Mouse (Mus musculus) NIH3T3 (cell line): ENCODE data around the gene Tfip11.

Experiments used
- DNase-seq: peaks from one replicate; pipeline ENCODE4 v3.0.0-alpha.2; 2012; ENCODE audit warnings: low read depth

Gene Tfip11

DNA sequence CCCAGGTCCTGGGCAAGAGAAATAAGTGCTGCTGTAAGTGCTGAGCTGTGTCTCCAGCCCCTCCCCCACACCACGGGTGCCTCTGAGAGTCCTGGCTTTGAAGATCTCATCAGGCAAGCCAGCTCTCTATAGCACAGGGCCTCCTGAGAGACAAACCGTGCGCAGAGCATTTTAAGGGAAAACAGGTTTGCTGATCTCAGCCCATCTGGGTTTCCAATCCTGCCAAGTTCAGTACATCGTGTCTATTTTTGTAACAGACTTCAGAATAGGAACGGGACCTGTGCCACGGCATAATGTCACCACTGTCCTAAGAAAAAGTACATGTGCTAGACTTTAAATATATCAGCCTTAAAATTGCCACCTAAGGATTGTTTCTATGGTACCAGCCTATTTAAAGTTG is 5.2 kb upstream of the Tfip11 start:
- DNase-seq: peak; percentile 59

- DNase-seq: peak; percentile 66
These were observed 4.8 kb upstream of the Tfip11 start for GRCm38 (mm10) chr5:112321376-112321775.

- DNase-seq: no peak
These were observed 2.9 kb upstream of the Tfip11 start for GRCm38 (mm10) chr5:112323246-112323645.

DNA sequence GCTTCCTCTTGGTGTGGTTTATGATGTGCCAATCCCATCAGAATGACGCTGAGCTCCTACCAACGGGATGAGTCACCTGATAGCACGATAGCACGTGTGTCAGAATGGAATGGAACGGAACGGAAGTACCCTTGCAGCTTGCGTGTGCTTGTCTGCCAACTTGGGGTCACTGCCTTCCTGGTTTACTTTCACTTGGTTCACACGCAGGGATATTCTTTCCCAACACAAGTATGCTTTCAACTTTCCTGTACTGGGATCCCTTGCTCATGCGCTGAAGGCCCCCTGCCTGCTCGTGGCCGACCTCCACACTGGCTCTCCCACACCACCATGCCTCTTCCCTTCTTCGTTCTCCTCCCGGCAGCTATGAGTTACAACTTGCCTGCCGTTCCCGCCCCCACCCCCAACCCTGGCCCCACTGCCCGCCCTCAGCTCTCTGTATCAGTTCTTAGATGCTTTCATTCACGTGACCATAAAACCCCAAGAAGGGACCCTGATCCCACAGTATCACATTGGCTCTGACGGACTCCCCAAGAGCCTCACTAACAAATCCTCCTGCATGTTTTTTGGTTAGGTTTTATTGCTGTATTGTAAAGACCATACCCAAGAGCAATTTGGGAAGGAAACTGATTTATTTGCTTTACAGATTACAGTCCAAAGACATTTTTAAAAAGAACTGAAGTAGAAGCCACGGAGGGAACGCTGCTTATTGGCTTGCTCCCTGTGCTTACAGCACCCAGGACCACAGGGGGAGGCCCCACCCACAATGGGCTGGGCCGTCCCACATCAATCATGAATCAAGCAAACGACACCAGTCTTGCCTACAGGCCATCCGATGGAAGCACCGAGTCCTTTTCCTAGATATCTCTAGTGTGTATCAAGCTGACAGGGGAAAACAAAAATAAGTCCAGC is 1.3 kb upstream of the Tfip11 start:
- peak; percentile 88 for DNase-seq

- no peak for DNase-seq
These were observed 370 bp downstream of the Tfip11 start for GRCm38 (mm10) chr5:112326446-112327009.

DNA sequence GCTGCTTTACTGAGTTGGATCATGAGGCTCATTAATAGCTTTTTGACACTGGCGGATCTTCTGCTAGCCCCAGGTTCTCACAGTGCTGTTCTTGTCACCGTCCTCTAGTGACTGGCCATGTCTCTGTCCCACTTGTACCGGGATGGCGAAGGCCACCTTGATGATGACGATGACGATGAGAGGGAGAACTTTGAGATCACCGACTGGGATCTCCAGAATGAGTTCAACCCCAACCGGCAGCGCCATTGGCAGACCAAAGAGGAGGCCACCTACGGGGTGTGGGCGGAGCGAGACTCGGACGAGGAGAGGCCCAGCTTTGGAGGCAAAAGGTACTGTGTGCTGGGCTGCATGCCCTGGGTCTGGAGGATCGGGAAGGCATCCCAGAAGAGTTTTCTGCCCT is 1.7 kb downstream of the Tfip11 start:
- DNase-seq: no peak

GRCm38 (mm10) chr5:112329805-112330564 is 3.8 kb downstream of the Tfip11 start:
- no peak for DNase-seq

GRCm38 (mm10) chr5:112335473-112335872 is 9.3 kb downstream of the Tfip11 start:
- DNase-seq: peak; percentile 72

- no peak for DNase-seq
These were observed 10.8 kb downstream of the Tfip11 start for GRCm38 (mm10) chr5:112337004-112337403.

- peak; percentile 34 for DNase-seq
These were observed 13.1 kb downstream of the Tfip11 start for GRCm38 (mm10) chr5:112339215-112339614.

DNA sequence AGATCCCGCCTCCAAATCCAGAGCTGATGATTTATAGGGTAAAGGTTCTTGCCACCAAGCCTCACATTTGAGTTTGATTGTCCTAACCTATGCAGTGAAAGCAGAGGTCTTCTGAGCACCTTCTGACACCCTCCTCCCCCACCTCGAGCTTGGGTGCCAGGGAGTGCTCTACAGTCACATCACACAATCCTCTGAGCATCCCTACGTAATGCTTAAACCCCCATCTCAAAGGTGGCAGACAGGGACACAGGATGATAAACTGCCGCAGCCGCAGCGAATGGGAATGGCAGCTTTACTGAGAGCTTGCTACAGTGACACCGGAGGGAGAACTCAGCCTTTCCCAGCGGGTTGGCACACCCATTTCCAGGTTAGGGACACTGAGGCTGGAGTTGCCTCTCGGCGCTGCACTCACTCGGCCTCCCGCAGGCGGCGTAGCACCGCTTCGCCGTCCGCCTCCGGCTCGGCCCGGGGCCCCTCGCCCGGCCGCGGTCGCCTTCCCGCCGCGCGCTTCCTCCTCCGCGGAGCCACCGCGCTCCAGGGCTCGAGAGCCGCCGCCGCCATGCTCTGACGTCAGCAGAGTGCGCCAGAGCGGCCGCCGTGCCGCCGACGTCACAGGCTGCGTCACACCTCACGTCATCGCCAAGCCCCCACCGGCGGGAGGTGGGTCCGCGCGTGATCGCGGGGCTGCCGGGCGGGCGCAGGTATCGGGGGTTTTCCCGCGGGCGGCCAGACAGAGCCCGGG is 16.5 kb downstream of the Tfip11 start, which contains the start of the genes Srrd and Hps4:
Gene Srrd (minus strand): TSS at position 578 of the 742 bp plus-strand sequence.
Gene Hps4 (plus strand): TSS at position 621 of the 742 bp plus-strand sequence.
- peak; percentile 92 for DNase-seq

GRCm38 (mm10) chr5:112343205-112343595 is 17.0 kb downstream of the Tfip11 start:
- DNase-seq: peak; percentile 54

- DNase-seq: no peak
These were observed 18.2 kb downstream of the Tfip11 start for GRCm38 (mm10) chr5:112344092-112344960.

DNA sequence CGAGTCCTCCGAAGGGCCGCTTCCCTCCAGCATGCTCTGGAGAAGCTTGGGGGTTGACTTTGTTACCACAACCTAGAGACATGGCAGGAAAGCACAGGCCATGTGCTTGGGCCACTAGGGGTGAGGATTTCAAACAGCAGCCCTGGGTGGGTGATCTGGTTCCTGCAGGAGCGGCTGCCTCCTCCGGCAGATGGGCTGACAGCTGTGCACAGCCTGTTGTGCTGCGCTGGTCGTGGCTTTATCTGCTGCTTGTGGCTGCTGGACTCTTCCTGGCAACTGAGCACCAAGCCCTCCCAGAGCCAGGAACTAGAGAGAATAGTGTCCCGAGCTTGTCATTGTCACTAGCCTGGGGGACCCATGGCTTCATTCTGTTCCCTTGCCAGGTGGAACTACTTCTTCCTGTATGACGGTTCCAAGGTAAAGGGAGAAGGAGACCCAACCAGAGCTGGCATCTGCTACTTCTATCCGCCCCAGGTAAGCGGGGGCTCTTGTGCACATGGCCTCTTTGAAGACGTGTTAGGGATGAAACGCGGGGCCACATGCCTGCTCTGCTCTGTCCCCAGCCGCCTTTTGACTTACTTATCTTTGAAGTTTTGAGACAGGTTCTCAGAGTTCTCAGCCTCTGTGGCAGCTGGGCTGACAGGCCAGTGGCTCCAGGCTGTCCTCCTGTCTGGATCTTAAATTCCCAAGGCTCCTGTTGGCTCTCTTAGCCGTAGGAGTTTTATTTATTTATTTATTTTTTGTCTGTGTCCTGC is 20.2 kb downstream of the Tfip11 start:
- DNase-seq: no peak

DNA sequence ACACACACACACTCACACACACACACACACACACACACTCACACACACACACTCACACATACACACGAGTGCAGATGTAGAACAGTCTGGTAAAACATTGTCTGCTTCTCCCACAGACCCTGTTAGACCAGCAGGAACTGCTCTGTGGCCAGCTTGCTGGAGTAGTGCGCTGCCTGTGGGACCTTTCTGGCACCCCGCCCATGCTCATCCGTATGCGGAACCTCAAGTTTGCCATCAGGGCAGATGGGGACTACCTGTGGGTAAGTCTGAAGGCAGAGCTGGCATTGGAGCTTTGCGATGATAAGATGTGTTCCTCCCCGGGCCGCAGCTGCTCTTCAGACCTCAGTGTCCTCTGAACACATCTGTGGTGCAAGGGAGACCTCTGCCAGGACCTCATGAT is 23.0 kb downstream of the Tfip11 start:
- DNase-seq: no peak

GRCm38 (mm10) chr5:112355493-112355892 is 29.3 kb downstream of the Tfip11 start:
- no peak for DNase-seq

DNA sequence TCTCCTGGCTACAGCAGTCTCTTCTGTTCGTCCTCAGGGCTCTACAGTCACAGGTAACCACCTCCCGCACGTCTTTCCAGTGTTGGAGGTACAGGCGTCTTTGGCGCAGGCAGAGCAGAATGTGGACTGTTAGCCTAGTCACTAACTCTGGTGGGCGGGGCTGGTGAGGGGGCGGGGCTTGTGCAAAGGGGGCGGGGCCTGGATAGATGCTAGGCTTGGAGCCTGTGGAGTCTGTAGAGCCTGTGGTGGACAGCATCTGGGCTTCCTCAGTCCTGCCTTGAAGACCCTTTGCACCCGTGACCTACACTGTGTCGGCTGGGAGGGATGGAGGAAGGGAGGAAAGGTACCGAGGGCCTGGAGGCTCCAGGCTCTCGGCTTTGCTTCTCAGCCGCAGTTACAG is 29.8 kb downstream of the Tfip11 start, which contains the start of gene Gm6583:
Gene Gm6583 (minus strand): TSS at position 124 of the 400 bp plus-strand sequence.
- no peak for DNase-seq

GRCm38 (mm10) chr5:112356322-112356721 is 30.2 kb downstream of the Tfip11 start:
- no peak for DNase-seq

DNA sequence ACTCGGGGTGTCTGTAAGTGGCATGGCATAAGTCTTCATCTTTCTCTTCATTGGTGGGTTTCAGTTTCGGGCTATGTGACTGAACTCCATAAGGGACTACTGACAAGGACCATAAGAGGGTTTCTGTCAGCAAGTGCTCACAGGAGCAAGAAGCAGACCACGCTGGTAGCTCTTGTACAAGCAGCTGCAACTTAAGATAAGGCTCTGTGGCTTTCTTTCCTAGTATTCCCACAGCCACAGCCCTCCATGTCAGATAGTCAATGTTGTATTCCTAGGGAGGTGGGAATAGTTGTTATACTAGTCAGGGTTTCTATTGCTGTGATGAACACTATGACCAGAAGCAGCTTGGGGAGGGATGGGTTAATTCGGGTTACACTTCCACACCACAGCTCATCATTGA is 33.4 kb downstream of the Tfip11 start:
- DNase-seq: no peak

DNA sequence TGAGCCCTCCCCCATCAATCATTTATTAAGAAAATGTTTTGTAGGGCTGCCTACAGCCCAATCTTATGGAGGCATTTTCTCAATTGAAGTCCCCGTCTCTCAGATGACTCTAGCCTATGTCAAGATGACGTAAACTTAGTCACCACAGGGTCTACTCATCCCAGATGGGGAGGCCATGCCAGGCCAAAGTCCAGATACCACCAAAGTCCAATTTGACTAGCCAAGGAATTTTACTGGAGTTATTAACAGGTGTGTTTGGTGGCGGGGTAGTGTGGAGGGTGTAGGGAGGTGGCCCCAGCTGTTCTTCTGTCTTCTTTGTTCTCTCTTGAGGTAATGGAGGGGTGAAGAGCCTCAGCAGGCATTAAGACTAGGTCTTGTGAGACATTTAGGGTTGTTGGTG is 33.9 kb downstream of the Tfip11 start:
- DNase-seq: no peak
